Mouse (Mus musculus): ENCODE data around the gene Tmem150c.

- TF ChIP-seq POLR2A (IDR thresholded peaks at IDR 0.05; ENCODE audit: borderline replicate concordance, control insufficient read depth, low read depth, low read length) (no peak), CTCF (IDR thresholded peaks at IDR 0.05; ENCODE audit: control insufficient read depth, insufficient read depth, low read length) (no peak)
These were observed 112.4 kb downstream of the Tmem150c start for GRCm38 (mm10) chr5:100047143-100047640.

All from bone marrow, adult 2 months (tissue).